Mouse (Mus musculus) small intestine, adult 2 months (tissue): Measurements from ENCODE around the gene Ube2m.

Source experiments
- CTCF ChIP-seq: fragments of 200-500 bp; IDR thresholded peaks from 2 replicates; pipeline ENCODE4 v1.5.1; 2012; ENCODE audit warnings: low read depth, mild to moderate bottlenecking, control low read depth, inconsistent platforms, low read length, moderate library complexity, mixed read lengths; ENCODE audit not compliant: insufficient replicate concordance, insufficient read length; ENCODE audit errors: extremely low read depth
- POLR2A ChIP-seq: fragments of 200-500 bp; IDR thresholded peaks from 2 replicates; pipeline ENCODE4 v1.6.1; 2012; ENCODE audit warnings: low read depth, mild to moderate bottlenecking, control low read depth, inconsistent platforms, low read length, moderate library complexity

DNA sequence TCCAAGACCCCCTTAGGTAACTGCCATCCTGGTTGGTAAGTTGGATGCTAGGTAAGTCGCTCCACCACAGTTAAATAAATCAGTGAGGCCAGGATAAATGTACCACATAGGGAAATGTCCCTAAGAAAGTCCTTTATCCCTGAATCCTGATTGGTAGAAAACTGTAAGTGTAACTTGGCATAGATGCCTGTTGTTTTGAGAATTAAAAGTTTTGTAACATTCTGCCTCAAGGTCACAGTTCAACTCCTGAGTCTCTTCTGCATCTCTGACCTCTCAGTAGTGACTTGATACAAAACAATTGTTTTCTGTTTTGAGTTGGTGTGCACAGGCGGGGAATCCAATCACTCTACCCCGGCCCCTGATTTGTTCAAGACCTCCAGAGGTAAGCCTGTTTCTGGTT is 39.2 kb downstream of the Ube2m start, which contains the start of gene Trim28:
- TF ChIP-seq CTCF (no peak), POLR2A (no peak)
